Mouse (Mus musculus) lung, adult 2 months (tissue): ENCODE data around the gene Tcf7l1. TPM values are rescaled to one million over a fixed set of nuclear protein-coding genes. Genes with fewer than 3 reads are reported as not detected.

Source experiments
- DNase-seq: peaks from one replicate; pipeline ENCODE4 v3.0.0; 2022
- H3K4me1 ChIP-seq: fragments of 200-500 bp; 2 replicates; pipeline ENCODE4 v1.6.1; 2011; ENCODE audit warnings: low read length; ENCODE audit not compliant: control insufficient read depth, insufficient read depth
- H3K4me3 ChIP-seq: fragments of 200-500 bp; replicated peaks from 2 replicates; pipeline ENCODE3; 2011; ENCODE audit warnings: low read depth, mild to moderate bottlenecking, control low read depth, low read length; ENCODE audit errors: extremely low read depth
- CTCF ChIP-seq: fragments of 200-500 bp; IDR thresholded peaks from 2 replicates; pipeline ENCODE4 v1.5.1; 2011; ENCODE audit warnings: mild to moderate bottlenecking, low read length, control low read depth; ENCODE audit not compliant: insufficient read depth
- POLR2A ChIP-seq: fragments of 200-500 bp; IDR thresholded peaks from 2 replicates; pipeline ENCODE4 v1.6.1; 2011; ENCODE audit warnings: low read depth, mild to moderate bottlenecking, control low read depth, low read length, borderline replicate concordance; ENCODE audit errors: extremely low read depth
- WGBS: fragments of 180-500 bp; shearing (Covaris S2); methylation state at CpG from one replicate; pipeline ENCODE4 v1.1.7; 2018; 5-methylcytosine and 5-hydroxymethylcytosine counted together
- polyA plus RNA-seq: library from polyadenylated mRNA; depleted of rRNA; stranded (reverse); fragments of >200 nt; gene quantifications from 2 replicates; pipeline ENCODE4 v1.2.3, GENCODE M21; 2012; rRNA removed

Tcf7l1 gene
- polyA plus RNA-seq, 1 experiment = 30.1 TPM

DNA sequence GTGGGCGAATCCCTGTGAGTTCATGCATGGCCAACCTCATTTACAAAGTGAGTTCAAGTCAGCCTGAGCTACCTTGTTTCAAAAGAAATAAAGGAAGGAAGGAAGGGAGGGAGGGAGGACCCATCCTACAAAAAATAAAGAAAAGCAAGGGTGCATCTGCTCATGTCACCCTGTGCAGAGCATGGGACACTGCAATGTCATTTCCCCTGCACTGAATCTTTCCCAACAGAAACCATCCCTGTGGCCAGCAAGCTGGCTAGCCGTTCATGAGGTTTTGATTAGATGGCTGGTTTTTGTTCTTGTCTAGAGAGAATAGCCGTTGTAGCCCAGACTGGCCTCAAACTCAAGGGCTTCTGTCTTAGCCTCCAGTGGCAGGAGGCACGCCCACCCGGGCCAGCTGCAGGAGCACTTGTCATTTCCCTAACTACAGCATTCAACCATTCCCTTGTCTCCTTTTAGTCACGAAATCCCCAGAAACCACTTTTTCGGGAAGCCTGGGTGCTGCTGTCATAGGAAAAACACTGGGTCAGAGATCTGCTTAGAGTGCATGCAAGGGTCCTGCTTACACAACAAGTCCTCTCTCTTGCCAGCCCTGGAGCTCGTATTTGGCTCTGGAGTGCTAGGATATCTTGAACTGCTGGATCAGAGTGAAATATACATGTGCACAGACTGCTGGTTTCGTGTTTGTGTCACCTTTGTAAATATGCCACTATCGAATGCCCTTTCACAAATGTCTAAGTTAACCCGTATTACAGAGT lies 207.2 kb downstream of the Tcf7l1 start:
- no peaks in the 10 kb centered on the region for H3K4me1 ChIP-seq
- no peak overlapping the region for H3K4me3 ChIP-seq
- DNase-seq = no peak
- WGBS = 69% methylated on average over 11 of the region's 11 CpGs
- TF ChIP-seq POLR2A (no peak), CTCF (no peak)

Other genes with a start within 250 kb of the Tcf7l1 start
- gene Capg, start 244.9 kb downstream of the Tcf7l1 start, polyA plus RNA-seq = 67.6 and 67.8 TPM in 2 replicates
- 17.6 and 24.2 TPM in 2 replicates for gene Elmod3, start 190.8 kb downstream of the Tcf7l1 start, polyA plus RNA-seq
- 27.7 and 38.8 TPM in 2 replicates for gene Retsat, start 190.8 kb downstream of the Tcf7l1 start, polyA plus RNA-seq
- gene Tgoln1, start 172.3 kb downstream of the Tcf7l1 start, polyA plus RNA-seq = 60.0 and 72.4 TPM in 2 replicates
- 108 and 150 TPM in 2 replicates for gene Kcmf1, start 110.7 kb upstream of the Tcf7l1 start, polyA plus RNA-seq
- gene Tmsb10, start 169.5 kb upstream of the Tcf7l1 start, polyA plus RNA-seq = 76.1 and 85.7 TPM in 2 replicates